Mouse (Mus musculus) lung, embryonic 14.5 days (tissue): ENCODE results near the gene Srms. TPM values are rescaled to one million over a fixed set of nuclear protein-coding genes. Genes with fewer than 3 reads are reported as not detected.

Experiments used
- ATAC-seq: fragments of 200-750 bp; cut with Nextera tagmentation; 2 replicates; pipeline ENCODE4 v1.8.0; 2017; ENCODE audit warnings: mild to moderate bottlenecking, moderate TSS enrichment, moderate library complexity; ENCODE audit not compliant: insufficient read depth
- DNase-seq: peaks from one replicate; pipeline ENCODE4 v3.0.0-alpha.2; 2015
- H3K27ac ChIP-seq: fragments of 300-500 bp; sonication (generic); 2 replicates; pipeline ENCODE4 v1.5.1; 2014; ENCODE audit warnings: low read depth, mild to moderate bottlenecking, moderate library complexity
- H3K27me3 ChIP-seq: fragments of 300-500 bp; sonication (generic); 2 replicates; pipeline ENCODE4 v1.6.1; 2014; ENCODE audit warnings: low read length, control low read depth; ENCODE audit not compliant: insufficient read depth
- H3K36me3 ChIP-seq: fragments of 300-500 bp; sonication (generic); 2 replicates; pipeline ENCODE4 v1.6.1; 2014; ENCODE audit warnings: control low read depth; ENCODE audit not compliant: insufficient read depth
- H3K4me1 ChIP-seq: fragments of 300-500 bp; sonication (generic); 2 replicates; pipeline ENCODE4 v1.6.1; 2014; ENCODE audit warnings: antibody characterized with exemption, control low read depth; ENCODE audit not compliant: insufficient read depth
- H3K4me2 ChIP-seq: fragments of 300-500 bp; sonication (generic); 2 replicates; pipeline ENCODE4 v1.6.1; 2014; ENCODE audit warnings: mild to moderate bottlenecking
- H3K4me3 ChIP-seq: fragments of 300-500 bp; sonication (generic); 2 replicates; pipeline ENCODE4 v1.5.1; 2014; ENCODE audit warnings: low read depth, low read length
- H3K9ac ChIP-seq: fragments of 300-500 bp; sonication (generic); 2 replicates; pipeline ENCODE4 v1.6.1; 2014
- H3K9me3 ChIP-seq: fragments of 300-500 bp; sonication (generic); 2 replicates; pipeline ENCODE4 v1.6.1; 2016; ENCODE audit warnings: low read depth, low read length, control low read depth
- CTCF ChIP-seq: IDR thresholded peaks from 2 replicates; pipeline ENCODE4 v1.5.1; 2016; ENCODE audit warnings: antibody characterized with exemption, low read depth
- WGBS: fragments of 180-500 bp; shearing (Covaris S2); extraction: QIAGEN DNeasy Blood & Tissue Kit; methylation state at CpG from one replicate; pipeline ENCODE4 v1.1.7; 2014; 5-methylcytosine and 5-hydroxymethylcytosine counted together
- polyA plus RNA-seq: library from polyadenylated mRNA; unstranded; fragments of >200 nt; fragmentation: Nextera tagmentation; extraction: Ambion mirVana; gene quantifications from 2 replicates; pipeline ENCODE4 v1.2.1, GENCODE M21; 2014

Srms gene
- polyA plus RNA-seq: 0.16 and 0.22 TPM in 2 replicates

DNA sequence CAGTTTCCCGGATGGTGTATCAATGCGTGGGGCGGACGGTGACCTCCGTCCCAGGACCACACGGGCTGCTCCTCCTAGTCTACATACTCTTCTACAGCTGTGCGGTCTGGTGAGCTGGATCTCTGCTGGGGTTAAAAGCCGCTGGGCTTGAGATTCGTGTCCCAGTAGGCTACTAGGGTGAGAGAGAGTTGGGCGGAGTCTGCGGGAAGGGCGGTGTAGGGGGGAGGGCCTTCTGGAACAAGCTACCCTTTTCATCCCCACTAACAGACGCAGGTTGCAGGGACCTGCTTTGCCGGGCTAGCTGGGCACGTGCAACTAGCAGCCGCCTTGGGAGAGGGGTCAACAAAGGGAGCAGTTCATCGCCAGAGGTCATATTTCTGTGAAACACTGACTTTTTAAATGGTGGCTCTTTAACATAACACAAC lies at the start of gene Srms:
Gene Srms (minus strand): TSS at position 165 of the 425 bp plus-strand sequence.
- peak within 1 kb of the TSS; percentile 22 for H3K9ac ChIP-seq
- no peaks in the 10 kb centered on the region for H3K9me3 ChIP-seq

GRCm38 (mm10) chr2:181253248-181253647 lies 40.3 kb upstream of the Srms start:
- H3K27me3 ChIP-seq: no peaks in the 10 kb centered on the region
- no peaks in the 10 kb centered on the region for H3K4me1 ChIP-seq
- no peak for TF ChIP-seq CTCF
- no peak overlapping the region for H3K27ac ChIP-seq
- no peak overlapping the region for H3K9ac ChIP-seq
- peaks cover 72% of the 10 kb centered on the region for H3K36me3 ChIP-seq
- DNase-seq (no peak), ATAC-seq (no peak)
- 88% methylated on average over 1 of the region's 1 CpGs for WGBS
- H3K9me3 ChIP-seq: no peaks in the 10 kb centered on the region
- no peak overlapping the region for H3K4me3 ChIP-seq
- H3K4me2 ChIP-seq: no peak overlapping the region

More for the DNA sequence above, at the start of gene Srms:
- H3K27me3 ChIP-seq: peaks cover 35% of the 10 kb centered on the region
- H3K4me1 ChIP-seq: no peaks in the 10 kb centered on the region
- WGBS: 1% methylated on average over 17 of the region's 17 CpGs
- DNase-seq: peak; percentile 38
- no peaks in the 10 kb centered on the region for H3K36me3 ChIP-seq
- peak; percentile 66; the same call in 1 of the 2 replicates for ATAC-seq
- H3K27ac ChIP-seq: no peak within 1 kb of the TSS
- TF ChIP-seq CTCF: no peak
- peak within 1 kb of the TSS; percentile 62 for H3K4me2 ChIP-seq
- H3K4me3 ChIP-seq: peak within 1 kb of the TSS; percentile 33

GRCm38 (mm10) chr2:181251841-181252240 lies 38.9 kb upstream of the Srms start:
- 81% methylated on average over 1 of the region's 1 CpGs for WGBS
- no peak for TF ChIP-seq CTCF
- no peak for DNase-seq
- Histone ChIP-seq H3K4me1 (no peaks in the 10 kb centered on the region), H3K27me3 (no peaks in the 10 kb centered on the region), H3K36me3 (peaks cover 58% of the 10 kb centered on the region), H3K27ac (no peak overlapping the region), H3K4me2 (no peak overlapping the region), H3K9me3 (no peaks in the 10 kb centered on the region), H3K9ac (no peak overlapping the region), H3K4me3 (no peak overlapping the region)
- no peak for ATAC-seq

DNA sequence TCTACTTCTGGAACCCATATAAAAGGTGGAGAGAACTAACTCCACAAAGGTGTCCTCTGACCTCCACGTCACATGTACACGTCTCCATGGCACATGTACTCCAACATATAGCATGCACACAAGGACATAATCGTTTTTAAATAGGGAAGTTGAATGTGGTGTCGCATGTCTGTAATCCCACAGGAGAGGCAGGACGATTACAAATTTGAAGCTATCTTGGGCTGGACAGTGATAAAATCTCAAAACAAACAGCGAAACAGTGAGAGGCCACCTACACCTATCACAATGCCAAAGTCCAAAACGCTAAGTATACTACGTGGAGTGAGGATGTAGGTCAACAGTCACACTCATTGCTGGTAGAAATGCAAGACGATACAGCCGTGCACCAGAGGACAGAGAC lies 36.2 kb upstream of the Srms start:
- no peak for ATAC-seq
- Histone ChIP-seq H3K9me3 (no peaks in the 10 kb centered on the region), H3K27me3 (no peaks in the 10 kb centered on the region), H3K4me3 (no peak overlapping the region), H3K36me3 (peaks cover 35% of the 10 kb centered on the region), H3K9ac (no peak overlapping the region), H3K4me2 (no peak overlapping the region), H3K27ac (no peak overlapping the region), H3K4me1 (no peaks in the 10 kb centered on the region)
- no peak for TF ChIP-seq CTCF
- WGBS: 77% methylated on average over 10 of the region's 10 CpGs
- no peak for DNase-seq

- TF ChIP-seq CTCF: no peak
- no peak overlapping the region for H3K4me2 ChIP-seq
- no peak for DNase-seq
- no peaks in the 10 kb centered on the region for H3K27me3 ChIP-seq
- H3K4me1 ChIP-seq: 0 out of 2 replicates have a peak, but pooled peaks cover 3% of the 10 kb centered on the region
- no peaks in the 10 kb centered on the region for H3K9me3 ChIP-seq
- H3K36me3 ChIP-seq: no peaks in the 10 kb centered on the region
- no peak overlapping the region for H3K27ac ChIP-seq
- H3K9ac ChIP-seq: no peak overlapping the region
- no peak overlapping the region for H3K4me3 ChIP-seq
- ATAC-seq: no peak
- 24% methylated on average over 2 of the region's 2 CpGs for WGBS
Measured at GRCm38 (mm10) chr2:181245031-181245430, 32.0 kb upstream of the Srms start.

DNA sequence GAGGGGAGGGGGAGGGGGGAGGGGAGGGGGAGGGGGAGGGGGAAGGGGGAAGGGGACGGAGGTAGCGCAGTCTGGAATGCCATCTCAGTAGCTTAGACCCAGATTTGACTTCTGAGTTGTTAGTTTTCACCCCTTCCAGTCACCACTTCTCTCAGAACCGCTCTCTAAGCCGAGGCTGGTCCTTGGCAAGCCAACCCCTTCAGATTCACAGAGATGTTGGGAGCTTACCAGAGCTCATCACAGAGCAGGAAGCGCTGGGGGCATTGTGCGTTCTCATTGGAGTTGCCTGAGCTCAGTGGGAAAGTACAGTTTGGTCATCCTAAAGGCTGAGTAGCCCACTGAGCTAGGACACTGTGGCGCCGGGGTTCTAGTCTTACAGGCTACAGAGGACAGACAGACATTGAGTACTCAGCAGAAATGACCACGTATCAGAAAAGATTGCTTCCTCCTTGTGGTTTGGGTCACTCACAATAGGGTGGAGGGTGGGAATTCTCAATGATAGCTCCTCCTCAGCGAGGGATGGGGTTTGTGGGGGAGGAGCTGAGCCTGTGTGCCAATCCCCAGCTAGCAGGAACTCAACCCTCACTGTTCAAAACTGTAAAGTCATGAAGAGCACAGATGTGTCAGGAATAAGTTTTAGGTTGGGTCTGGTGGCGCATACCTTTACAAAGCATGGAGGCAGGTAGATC lies 30.9 kb upstream of the Srms start:
- WGBS: 30% methylated on average over 11 of the region's 11 CpGs
- peak; percentile 13 for DNase-seq
- H3K9ac ChIP-seq: no peak overlapping the region

DNA sequence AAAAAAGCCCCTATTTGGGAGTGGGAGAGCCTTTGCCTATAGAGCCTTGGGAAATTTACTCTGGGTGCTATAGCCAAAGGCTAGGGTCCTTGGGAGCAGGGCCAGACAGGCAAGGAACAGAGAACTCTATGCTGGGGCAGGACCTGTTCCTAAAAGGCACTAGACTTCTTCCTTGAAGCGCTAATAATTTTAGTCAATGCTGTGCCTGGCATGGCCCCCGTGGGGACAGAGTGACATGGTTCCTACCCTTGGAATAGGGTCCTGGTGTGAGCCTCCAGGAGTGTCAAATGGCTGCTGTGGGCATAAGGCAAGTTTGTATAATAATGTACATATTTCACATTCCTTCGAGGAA lies 29.3 kb upstream of the Srms start:
- TF ChIP-seq CTCF: no peak
- Histone ChIP-seq H3K4me1 (0 out of 2 replicates have a peak, but pooled peaks cover 3% of the 10 kb centered on the region), H3K4me3 (peak overlapping the region; percentile 56), H3K9ac (peak overlapping the region; percentile 73), H3K27ac (no peak overlapping the region), H3K9me3 (no peaks in the 10 kb centered on the region), H3K4me2 (peak overlapping the region; percentile 72), H3K27me3 (no peaks in the 10 kb centered on the region), H3K36me3 (0 out of 2 replicates have a peak, but pooled peaks cover 8% of the 10 kb centered on the region)
- DNase-seq (peak; percentile 4), ATAC-seq (peak; percentile 12; the same call in 1 of the 2 replicates)
- WGBS: 47% methylated on average over 3 of the region's 3 CpGs

More for the DNA sequence above, 30.9 kb upstream of the Srms start:
- Histone ChIP-seq H3K27ac (no peak overlapping the region), H3K4me2 (no peak overlapping the region), H3K36me3 (no peaks in the 10 kb centered on the region), H3K4me1 (0 out of 2 replicates have a peak, but pooled peaks cover 3% of the 10 kb centered on the region), H3K9me3 (no peaks in the 10 kb centered on the region), H3K27me3 (no peaks in the 10 kb centered on the region), H3K4me3 (no peak overlapping the region)
- ATAC-seq: 0 out of 2 replicates have a peak, but pooled peaks have one; percentile 29
- TF ChIP-seq CTCF: no peak
